Mouse (Mus musculus): ENCODE data around the gene Gbgt1. TPM values are rescaled to one million over a fixed set of nuclear protein-coding genes. Genes with fewer than 3 reads are reported as not detected.

Gene Gbgt1
- polyA plus RNA-seq (2015; fragmentation: Nextera tagmentation; extraction: Ambion mirVana) = 1.7 and 2.0 TPM in 2 replicates

DNA sequence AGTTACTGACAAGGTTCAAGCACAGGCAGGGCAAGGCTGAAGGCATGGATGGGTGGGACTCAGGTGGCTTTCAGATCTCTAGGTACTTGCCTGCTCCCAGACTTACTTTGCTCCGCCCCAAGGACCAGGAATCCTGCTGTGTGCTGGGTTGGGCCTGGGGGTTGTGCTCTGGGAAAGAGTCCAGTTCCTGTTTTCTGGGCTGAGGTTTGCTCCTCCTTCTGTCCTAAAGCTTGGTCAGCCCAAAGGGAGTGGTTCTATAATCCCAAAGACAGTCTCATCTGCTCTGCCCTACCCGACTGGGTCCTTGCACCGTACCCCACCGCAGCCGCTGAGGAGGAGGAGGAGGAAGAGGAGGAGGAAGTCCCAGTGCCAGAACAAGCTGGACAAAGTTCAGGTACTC lies at the start of gene Gbgt1:
TSS of gene Gbgt1 (plus strand) at position 221 of the 400 bp plus-strand sequence.
- Histone ChIP-seq H3K9ac (ENCODE audit: low read depth, low read length) (no peak within 1 kb of the TSS), H3K27ac (ENCODE audit: low read depth, low read length) (no peak within 1 kb of the TSS), H3K4me2 (ENCODE audit: low read length) (no peak within 1 kb of the TSS), H3K27me3 (replicated peaks; ENCODE audit: control insufficient read depth, insufficient read depth, low read length) (no peaks in the 10 kb centered on the region), H3K36me3 (ENCODE audit: control insufficient read depth, insufficient read depth, low read length) (no peaks in the 10 kb centered on the region), H3K4me1 (ENCODE audit: control insufficient read depth, insufficient read depth, low read depth, low read length) (no peaks in the 10 kb centered on the region), H3K9me3 (ENCODE audit: control insufficient read depth, low read length) (no peaks in the 10 kb centered on the region), H3K4me3 (ENCODE audit: low read length) (no peak within 1 kb of the TSS; the same call in 1 of the 2 replicates)
- WGBS = 64% methylated on average over 5 of the region's 5 CpGs
- ATAC-seq = no peak

DNA sequence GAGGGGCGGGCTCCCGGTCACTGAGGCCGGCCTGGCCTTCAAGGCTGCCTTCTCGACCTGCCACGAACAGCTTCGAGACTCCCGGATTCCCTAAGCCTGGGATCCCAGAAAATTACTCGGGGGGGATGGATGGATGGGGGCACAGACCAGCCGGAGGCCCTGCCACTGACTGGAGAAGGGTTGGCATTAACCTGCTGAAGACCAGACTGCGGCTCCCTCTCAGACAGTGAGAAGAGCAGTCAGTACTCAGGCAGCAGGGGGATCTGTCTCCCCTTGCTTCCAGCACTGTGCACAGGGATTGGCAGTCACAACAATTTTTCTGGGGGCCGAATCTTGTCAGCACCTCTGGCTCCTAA lies 49.4 kb upstream of the Gbgt1 start:
- H3K4me2 ChIP-seq (ENCODE audit: low read length) = peak overlapping the region; percentile 88
- peak; percentile 72 for ATAC-seq
- 9% methylated on average over 11 of the region's 11 CpGs for WGBS
- peaks cover 10% of the 10 kb centered on the region for H3K4me1 ChIP-seq (ENCODE audit: control insufficient read depth, insufficient read depth, low read depth, low read length)
- peak overlapping the region; percentile 83 for H3K9ac ChIP-seq (ENCODE audit: low read depth, low read length)
- no peaks in the 10 kb centered on the region for H3K27me3 ChIP-seq (replicated peaks; ENCODE audit: control insufficient read depth, insufficient read depth, low read length)
- H3K9me3 ChIP-seq (ENCODE audit: control insufficient read depth, low read length) = no peaks in the 10 kb centered on the region
- H3K4me3 ChIP-seq (ENCODE audit: low read length) = peak overlapping the region; percentile 72
- H3K36me3 ChIP-seq (ENCODE audit: control insufficient read depth, insufficient read depth, low read length) = peaks cover 12% of the 10 kb centered on the region; the same call in 1 of the 2 replicates
- peak overlapping the region; percentile 80 for H3K27ac ChIP-seq (ENCODE audit: low read depth, low read length)

DNA sequence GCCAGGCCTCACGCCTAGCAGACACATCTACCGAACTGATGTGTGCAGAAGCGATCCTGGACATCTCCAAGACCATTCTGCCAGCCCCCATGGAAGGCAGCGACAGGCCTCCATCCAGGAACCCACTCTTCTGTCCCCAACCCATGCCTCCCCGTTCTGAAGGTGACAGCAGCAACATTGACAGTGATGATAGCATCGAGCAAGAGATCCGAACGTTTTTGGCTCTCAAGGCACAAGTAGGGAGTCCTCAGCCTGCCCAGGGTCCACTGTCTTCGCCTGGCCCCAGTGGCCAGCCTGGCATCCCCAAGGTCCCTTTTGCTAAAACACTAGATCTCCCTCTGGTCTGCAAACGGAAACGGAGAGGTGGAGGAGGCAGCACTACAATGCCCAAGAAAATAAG lies 45.0 kb upstream of the Gbgt1 start:
- ATAC-seq = no peak
- H3K4me1 ChIP-seq (ENCODE audit: control insufficient read depth, insufficient read depth, low read depth, low read length) = peaks cover 10% of the 10 kb centered on the region
- H3K4me3 ChIP-seq (ENCODE audit: low read length) = no peak overlapping the region
- WGBS = 92% methylated on average over 11 of the region's 11 CpGs
- H3K4me2 ChIP-seq (ENCODE audit: low read length) = no peak overlapping the region
- H3K27ac ChIP-seq (ENCODE audit: low read depth, low read length) = no peak overlapping the region
- H3K9me3 ChIP-seq (ENCODE audit: control insufficient read depth, low read length) = no peaks in the 10 kb centered on the region
- peaks cover 28% of the 10 kb centered on the region for H3K36me3 ChIP-seq (ENCODE audit: control insufficient read depth, insufficient read depth, low read length)
- H3K27me3 ChIP-seq (replicated peaks; ENCODE audit: control insufficient read depth, insufficient read depth, low read length) = no peaks in the 10 kb centered on the region
- no peak overlapping the region for H3K9ac ChIP-seq (ENCODE audit: low read depth, low read length)

DNA sequence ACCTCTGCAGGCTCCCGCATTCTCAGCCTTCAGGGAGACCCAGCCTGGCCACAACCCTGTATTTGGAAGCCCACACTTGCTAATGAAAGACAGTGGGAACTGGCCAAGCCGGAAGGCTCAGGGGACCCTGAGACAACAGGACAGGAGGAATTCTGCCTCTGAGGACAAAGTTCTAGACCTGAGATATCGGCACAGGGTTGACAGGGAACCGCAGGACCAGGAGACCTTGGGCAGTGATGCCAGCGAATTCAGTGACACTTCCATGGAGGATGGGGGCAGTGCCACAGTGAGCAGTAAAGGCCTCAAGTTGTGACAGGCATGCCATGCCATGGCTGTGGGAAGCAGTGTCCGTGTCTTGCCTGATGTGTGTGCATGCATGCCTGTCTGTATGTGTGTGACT lies 43.2 kb upstream of the Gbgt1 start:
- no peaks in the 10 kb centered on the region for H3K27me3 ChIP-seq (replicated peaks; ENCODE audit: control insufficient read depth, insufficient read depth, low read length)
- no peaks in the 10 kb centered on the region for H3K9me3 ChIP-seq (ENCODE audit: control insufficient read depth, low read length)
- H3K4me1 ChIP-seq (ENCODE audit: control insufficient read depth, insufficient read depth, low read depth, low read length) = no peaks in the 10 kb centered on the region
- no peak for ATAC-seq
- no peak overlapping the region for H3K4me3 ChIP-seq (ENCODE audit: low read length)
- WGBS = 92% methylated on average over 6 of the region's 6 CpGs
- H3K27ac ChIP-seq (ENCODE audit: low read depth, low read length) = no peak overlapping the region
- no peak overlapping the region for H3K4me2 ChIP-seq (ENCODE audit: low read length)
- no peak overlapping the region for H3K9ac ChIP-seq (ENCODE audit: low read depth, low read length)
- H3K36me3 ChIP-seq (ENCODE audit: control insufficient read depth, insufficient read depth, low read length) = peaks cover 28% of the 10 kb centered on the region

DNA sequence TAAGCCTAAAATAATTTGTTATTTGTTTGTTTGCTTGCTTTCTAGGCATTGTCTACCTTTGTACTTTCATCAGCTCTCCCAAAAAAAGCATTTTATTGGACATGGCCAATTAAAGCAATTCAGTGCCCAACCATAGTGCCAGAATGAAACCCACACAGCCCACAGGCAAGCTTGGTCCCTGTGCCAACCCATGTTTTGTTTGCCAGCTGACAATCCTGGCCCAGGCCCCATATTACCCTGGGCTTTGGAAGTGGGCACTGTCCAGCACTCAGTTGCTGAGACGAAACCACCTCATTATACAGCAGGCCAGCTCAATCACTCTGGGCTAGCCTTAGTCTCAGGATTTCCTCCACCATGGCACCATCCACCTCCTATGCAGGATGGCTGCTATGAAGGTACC lies 40.1 kb upstream of the Gbgt1 start:
- Histone ChIP-seq H3K36me3 (ENCODE audit: control insufficient read depth, insufficient read depth, low read length) (peaks cover 18% of the 10 kb centered on the region; the same call in 1 of the 2 replicates), H3K4me1 (ENCODE audit: control insufficient read depth, insufficient read depth, low read depth, low read length) (no peaks in the 10 kb centered on the region), H3K9me3 (ENCODE audit: control insufficient read depth, low read length) (no peaks in the 10 kb centered on the region), H3K9ac (ENCODE audit: low read depth, low read length) (no peak overlapping the region), H3K4me3 (ENCODE audit: low read length) (no peak overlapping the region), H3K4me2 (ENCODE audit: low read length) (no peak overlapping the region), H3K27ac (ENCODE audit: low read depth, low read length) (no peak overlapping the region), H3K27me3 (replicated peaks; ENCODE audit: control insufficient read depth, insufficient read depth, low read length) (no peaks in the 10 kb centered on the region)
- no peak for ATAC-seq
- WGBS = 55% methylated on average over 1 of the region's 1 CpGs

DNA sequence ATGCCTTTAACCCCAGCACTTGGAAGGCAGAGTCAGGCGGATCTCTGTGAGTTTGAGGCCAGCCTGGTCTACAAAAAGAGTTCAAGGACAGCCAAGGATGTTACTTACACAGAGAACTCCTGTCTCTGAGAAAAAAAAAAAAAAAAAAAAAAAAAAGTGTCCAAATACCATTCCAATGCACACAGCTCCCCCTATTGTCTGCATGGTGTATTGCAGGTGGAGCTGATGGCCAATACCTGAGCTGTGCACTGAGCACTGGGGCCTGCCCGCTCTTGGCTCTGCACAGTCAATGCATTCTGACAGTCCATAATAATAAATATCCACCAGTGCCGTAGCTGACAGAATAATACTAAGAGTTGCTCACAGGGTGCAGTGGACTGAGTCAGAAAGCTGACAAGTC lies 32.8 kb upstream of the Gbgt1 start:
- Histone ChIP-seq H3K4me1 (ENCODE audit: control insufficient read depth, insufficient read depth, low read depth, low read length) (peaks cover 13% of the 10 kb centered on the region), H3K4me2 (ENCODE audit: low read length) (no peak overlapping the region), H3K27me3 (replicated peaks; ENCODE audit: control insufficient read depth, insufficient read depth, low read length) (no peaks in the 10 kb centered on the region), H3K36me3 (ENCODE audit: control insufficient read depth, insufficient read depth, low read length) (no peaks in the 10 kb centered on the region), H3K4me3 (ENCODE audit: low read length) (no peak overlapping the region), H3K9ac (ENCODE audit: low read depth, low read length) (no peak overlapping the region), H3K27ac (ENCODE audit: low read depth, low read length) (no peak overlapping the region), H3K9me3 (ENCODE audit: control insufficient read depth, low read length) (no peaks in the 10 kb centered on the region)
- 35% methylated on average over 3 of the region's 3 CpGs for WGBS
- no peak for ATAC-seq

DNA sequence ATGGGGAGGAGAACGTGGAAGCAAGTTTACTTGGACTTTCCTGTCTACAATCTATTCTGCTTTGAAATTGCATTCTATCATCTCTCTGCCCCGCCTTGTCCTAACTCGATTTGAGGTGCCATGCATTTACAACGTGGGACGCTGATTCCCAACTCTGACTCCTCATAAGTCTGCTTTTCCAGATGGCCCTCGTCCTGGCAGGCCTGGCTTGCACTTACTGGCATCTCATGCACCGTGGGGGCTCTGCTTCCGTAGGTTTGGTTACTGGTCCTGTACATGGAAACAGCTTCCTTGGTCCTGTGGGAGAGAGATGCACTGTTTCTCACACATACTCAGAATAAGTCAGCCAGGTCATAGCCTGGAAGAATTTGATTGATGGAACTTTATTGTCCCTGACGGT lies 31.8 kb upstream of the Gbgt1 start:
- Histone ChIP-seq H3K27me3 (replicated peaks; ENCODE audit: control insufficient read depth, insufficient read depth, low read length) (no peaks in the 10 kb centered on the region), H3K4me3 (ENCODE audit: low read length) (no peak overlapping the region), H3K9me3 (ENCODE audit: control insufficient read depth, low read length) (no peaks in the 10 kb centered on the region), H3K9ac (ENCODE audit: low read depth, low read length) (no peak overlapping the region), H3K36me3 (ENCODE audit: control insufficient read depth, insufficient read depth, low read length) (peaks cover 9% of the 10 kb centered on the region), H3K4me1 (ENCODE audit: control insufficient read depth, insufficient read depth, low read depth, low read length) (peaks cover 14% of the 10 kb centered on the region), H3K27ac (ENCODE audit: low read depth, low read length) (no peak overlapping the region), H3K4me2 (ENCODE audit: low read length) (no peak overlapping the region)
- 78% methylated on average over 9 of the region's 9 CpGs for WGBS
- ATAC-seq = no peak

DNA sequence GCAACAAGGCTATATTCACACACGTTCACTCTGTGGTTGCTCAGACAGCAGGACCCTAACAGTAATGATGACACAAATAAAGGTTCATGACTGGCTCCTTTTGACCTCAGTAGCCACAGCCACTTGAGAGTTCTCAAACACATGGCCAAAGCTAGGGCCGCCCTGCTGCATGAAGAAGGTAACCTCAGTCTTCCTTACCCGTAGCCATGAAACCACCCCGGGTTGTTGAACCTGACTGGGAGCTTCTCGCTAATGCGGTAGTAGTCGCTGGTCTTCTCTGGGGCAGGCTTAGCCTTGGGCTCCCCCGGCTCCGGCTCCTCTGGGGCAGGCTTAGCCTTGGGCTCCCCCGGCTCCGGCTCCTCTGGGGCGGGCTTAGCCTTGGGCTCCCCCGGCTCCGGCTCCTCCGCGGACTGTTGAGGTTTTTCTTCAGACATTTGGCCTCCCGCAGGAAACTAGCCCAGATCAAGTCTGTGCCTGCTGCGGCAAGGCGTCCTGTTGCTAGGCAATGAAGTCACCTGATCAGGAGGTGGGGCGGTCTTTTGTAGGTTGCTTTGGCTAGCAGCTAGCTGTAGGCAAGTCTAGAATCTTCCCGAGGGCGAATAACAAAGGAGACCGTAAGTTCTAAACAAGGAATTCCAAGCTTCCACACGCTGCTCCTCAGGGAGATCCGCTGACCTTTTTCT lies 30.7 kb upstream of the Gbgt1 start, which contains the start of gene 1700007K13Rik:
TSS of gene 1700007K13Rik (minus strand) at position 497 of the 683 bp plus-strand sequence.
- 5% methylated on average over 25 of the region's 25 CpGs for WGBS

DNA sequence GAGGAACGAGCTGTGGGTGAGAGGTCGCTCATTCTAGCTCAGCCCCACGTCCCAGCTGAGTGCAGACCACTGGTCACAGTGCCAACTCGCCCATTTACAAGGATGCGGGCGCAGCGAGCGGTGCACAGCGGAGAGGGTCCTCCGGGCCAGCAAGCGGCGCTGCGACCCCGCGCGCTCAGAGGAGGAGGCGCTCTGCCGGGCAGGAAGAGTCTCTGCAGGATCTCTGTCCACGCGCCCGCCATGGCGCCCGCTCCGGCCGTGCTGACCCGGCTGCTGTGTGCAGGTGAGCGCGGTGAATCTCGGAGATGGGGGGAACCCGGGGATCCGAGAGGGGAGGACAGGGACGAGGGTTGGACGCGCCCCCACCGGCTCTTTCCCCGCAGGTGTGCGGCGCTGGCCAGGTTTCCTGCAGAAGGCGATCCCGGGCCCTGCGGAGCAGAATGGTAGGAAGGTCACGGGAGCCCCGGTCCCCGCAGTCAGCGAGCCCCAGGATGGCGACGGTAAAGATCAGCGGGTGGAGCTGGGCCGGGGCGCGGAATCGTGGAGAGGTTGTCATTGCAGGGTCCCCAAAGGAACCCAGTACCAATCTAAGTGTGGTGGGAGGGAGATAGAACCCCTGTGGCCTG lies 28.7 kb upstream of the Gbgt1 start, which contains the start of gene Mrps2:
TSS of gene Mrps2 (plus strand) at position 207 of the 626 bp plus-strand sequence.
- Histone ChIP-seq H3K4me2 (ENCODE audit: low read length) (peak within 1 kb of the TSS; percentile 91), H3K9ac (ENCODE audit: low read depth, low read length) (peak within 1 kb of the TSS; percentile 93), H3K9me3 (ENCODE audit: control insufficient read depth, low read length) (peaks cover 4% of the 10 kb centered on the region), H3K4me1 (ENCODE audit: control insufficient read depth, insufficient read depth, low read depth, low read length) (peaks cover 14% of the 10 kb centered on the region), H3K4me3 (ENCODE audit: low read length) (peak within 1 kb of the TSS; percentile 98), H3K27ac (ENCODE audit: low read depth, low read length) (peak within 1 kb of the TSS; percentile 31; the same call in 1 of the 2 replicates), H3K36me3 (ENCODE audit: control insufficient read depth, insufficient read depth, low read length) (peaks cover 27% of the 10 kb centered on the region), H3K27me3 (replicated peaks; ENCODE audit: control insufficient read depth, insufficient read depth, low read length) (no peaks in the 10 kb centered on the region)
- peak; percentile 94 for ATAC-seq
- WGBS = under 1% methylated on average over 48 of the region's 52 CpGs

More for the DNA sequence above, 30.7 kb upstream of the Gbgt1 start, which contains the start of gene 1700007K13Rik:
- peak within 1 kb of the TSS; percentile 33; the same call in 1 of the 2 replicates for H3K9ac ChIP-seq (ENCODE audit: low read depth, low read length)
- H3K36me3 ChIP-seq (ENCODE audit: control insufficient read depth, insufficient read depth, low read length) = peaks cover 15% of the 10 kb centered on the region
- ATAC-seq = peak; percentile 78
- 0 out of 2 replicates have a peak within 1 kb of the TSS, but pooled peaks have one; percentile 32 for H3K27ac ChIP-seq (ENCODE audit: low read depth, low read length)
- peak within 1 kb of the TSS; percentile 20 for H3K4me3 ChIP-seq (ENCODE audit: low read length)
- H3K4me1 ChIP-seq (ENCODE audit: control insufficient read depth, insufficient read depth, low read depth, low read length) = peaks cover 14% of the 10 kb centered on the region
- no peaks in the 10 kb centered on the region for H3K27me3 ChIP-seq (replicated peaks; ENCODE audit: control insufficient read depth, insufficient read depth, low read length)
- H3K4me2 ChIP-seq (ENCODE audit: low read length) = peak within 1 kb of the TSS; percentile 66
- no peaks in the 10 kb centered on the region for H3K9me3 ChIP-seq (ENCODE audit: control insufficient read depth, low read length)

Measured in hindbrain, embryonic 16.5 days (tissue).